Mouse (Mus musculus) gonadal fat pad, adult 2 months (tissue): ENCODE results near the gene Prcd. TPM values are rescaled to one million over a fixed set of nuclear protein-coding genes. Genes with fewer than 3 reads are reported as not detected.
"Not testable (repeated sequence)": the region's sequence is repeated elsewhere in the genome, so short reads cannot be mapped to it uniquely, and the experiment has no call there.

Experiments used
- DNase-seq: peaks from one replicate; pipeline ENCODE4 v3.0.0-alpha.2; 2012; ENCODE audit warnings: low read depth
- polyA plus RNA-seq: library from polyadenylated mRNA; depleted of rRNA; stranded (reverse); fragments of >200 nt; gene quantifications from 2 replicates; pipeline ENCODE4 v1.2.3, GENCODE M21; 2012; rRNA removed

The Prcd gene
- polyA plus RNA-seq: 1.7 and 1.9 TPM in 2 replicates

- DNase-seq: no peak
Observed at GRCm38 (mm10) chr11:116653234-116653633, at the start of gene Prcd. Prcd (plus strand) TSS chr11:116653534.

- no peak for DNase-seq
Observed at GRCm38 (mm10) chr11:116604097-116604496, 49.2 kb upstream of the Prcd start.

GRCm38 (mm10) chr11:116607717-116608116 is 45.6 kb upstream of the Prcd start:
- no peak for DNase-seq

- DNase-seq: no peak
Observed at GRCm38 (mm10) chr11:116609965-116610630, 43.2 kb upstream of the Prcd start.

DNA sequence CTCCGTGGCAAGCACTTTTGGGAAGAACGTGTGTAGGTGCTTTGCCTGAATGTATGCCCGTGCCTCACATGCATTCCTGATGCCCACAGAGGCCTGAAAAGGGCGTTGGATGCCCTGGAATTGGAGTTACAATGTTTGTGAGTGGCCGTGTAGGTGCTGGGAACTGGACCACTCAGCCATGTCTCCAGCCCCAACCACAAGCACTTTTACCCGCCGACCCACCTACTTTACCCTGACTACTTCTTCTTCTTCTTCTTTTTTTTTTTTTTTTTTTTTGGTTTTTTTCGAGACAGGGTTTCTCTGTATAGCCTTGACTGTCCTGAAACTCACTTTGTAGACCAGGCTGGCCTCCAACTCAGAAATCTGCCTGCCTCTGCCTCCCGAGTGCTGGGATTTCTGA is 42.2 kb upstream of the Prcd start:
- DNase-seq: not testable (repeated sequence)

DNA sequence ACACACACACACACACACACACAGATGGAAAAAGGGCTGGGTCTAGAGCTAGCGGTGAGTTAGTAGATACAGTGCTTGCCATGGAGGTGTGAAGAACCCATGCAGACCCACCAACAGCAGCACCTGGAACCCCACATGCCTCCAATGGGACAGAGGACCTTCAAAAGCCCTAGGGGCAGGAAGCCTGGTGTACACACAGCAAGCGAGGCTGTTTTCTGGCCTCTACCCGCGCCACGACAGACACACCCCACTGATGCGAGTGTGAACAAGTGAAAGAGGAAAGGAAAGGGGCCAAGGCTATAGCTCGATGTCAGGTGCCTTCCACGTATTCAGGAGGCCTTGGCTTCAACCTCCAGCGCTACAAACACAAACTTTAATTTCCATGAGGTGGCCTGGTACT is 41.5 kb upstream of the Prcd start:
- no peak for DNase-seq

- no peak for DNase-seq
Observed at GRCm38 (mm10) chr11:116612554-116612953, 40.8 kb upstream of the Prcd start.

DNA sequence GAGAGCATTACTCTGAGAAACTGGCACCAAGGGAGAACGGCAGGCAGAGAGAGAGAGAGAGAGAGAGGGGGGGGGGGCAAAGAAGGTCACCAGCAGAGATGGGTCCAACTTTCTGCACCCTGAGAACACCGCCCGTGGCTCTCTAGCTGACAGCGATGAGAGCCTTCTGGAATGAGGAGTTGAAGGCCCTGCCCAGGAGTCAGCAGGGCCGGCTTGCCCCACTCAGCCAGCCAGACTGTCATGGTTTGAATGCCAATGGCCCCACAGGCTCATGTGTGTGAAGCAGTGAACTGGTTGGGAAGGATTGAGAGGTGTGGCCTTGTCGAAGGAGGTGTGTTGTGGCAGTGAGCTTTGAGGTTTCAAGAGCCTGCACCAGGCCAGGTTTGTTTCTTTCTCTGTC is 40.1 kb upstream of the Prcd start:
- DNase-seq: no peak

DNA sequence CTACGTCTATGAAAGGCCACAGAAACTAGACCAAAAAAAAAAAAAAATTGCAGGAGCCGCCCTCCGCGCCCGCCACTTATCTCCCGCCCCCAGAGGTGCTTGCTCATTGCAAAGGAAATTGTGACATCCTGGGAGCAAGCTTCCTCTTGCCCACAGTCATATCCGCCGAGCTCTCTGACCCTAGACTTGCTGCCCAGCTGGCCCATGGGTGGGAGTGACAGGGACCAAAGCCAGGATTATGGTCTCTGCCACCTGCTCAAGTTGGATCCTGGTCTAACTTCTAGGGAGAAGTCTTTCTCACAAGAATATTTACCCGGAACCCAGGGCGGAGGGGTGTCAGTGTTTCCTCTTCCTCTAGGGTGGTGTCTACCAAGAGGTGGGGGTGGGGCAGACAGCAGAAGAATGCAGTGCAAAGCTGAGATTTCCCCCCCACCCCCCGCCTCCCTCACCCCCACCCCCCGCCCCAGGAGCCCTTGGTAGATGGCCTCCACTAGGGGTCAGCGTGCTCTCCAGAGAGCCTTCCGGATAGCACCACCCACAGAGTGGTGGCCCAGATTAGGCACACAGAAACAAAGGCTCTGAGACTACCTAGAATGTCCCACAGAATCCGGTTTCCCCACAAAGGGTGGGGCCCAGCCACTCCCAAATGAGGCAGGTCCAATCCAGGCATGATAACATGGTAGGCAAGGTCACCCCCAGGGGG is 37.4 kb upstream of the Prcd start:
- DNase-seq: no peak

GRCm38 (mm10) chr11:116616438-116617118 is 36.8 kb upstream of the Prcd start:
- no peak for DNase-seq

DNA sequence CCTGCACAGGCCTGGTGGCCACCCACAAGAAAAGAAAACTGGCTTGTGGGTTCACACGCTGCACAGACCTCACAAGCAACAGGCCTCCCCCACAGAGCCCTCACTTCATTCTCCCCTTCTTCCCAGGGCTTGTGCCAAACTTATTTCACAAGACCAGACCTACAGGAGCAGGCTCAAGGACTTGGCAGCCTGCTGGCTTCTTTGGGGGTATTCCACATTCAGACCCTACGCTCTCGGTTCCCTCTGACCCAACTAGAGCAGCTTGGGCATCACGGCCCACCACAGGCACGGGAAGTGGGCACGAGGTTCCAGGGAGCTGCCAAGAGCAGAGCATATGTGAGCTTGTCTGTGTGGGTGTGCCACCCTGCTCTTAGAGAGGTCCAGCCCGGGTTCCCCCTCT is 35.7 kb upstream of the Prcd start:
- DNase-seq: no peak

DNA sequence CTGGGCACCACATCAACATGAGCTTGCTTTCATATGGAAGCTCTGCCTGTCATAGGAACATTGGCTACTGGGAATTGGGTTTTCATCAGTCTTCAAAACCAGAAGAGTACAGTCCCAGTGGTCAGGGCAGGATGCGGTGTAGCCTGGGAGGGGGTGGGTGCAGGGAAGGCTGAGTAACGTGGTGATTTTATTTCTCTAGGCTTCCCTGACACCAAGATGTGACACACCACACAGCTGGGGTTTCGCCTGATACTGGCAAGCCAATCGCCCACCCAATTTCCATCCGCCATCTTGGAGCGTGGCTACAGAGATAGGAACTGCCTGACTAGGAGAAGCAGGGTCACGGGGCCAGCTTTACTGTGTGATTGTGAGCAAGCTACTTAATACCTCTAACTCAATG is 34.7 kb upstream of the Prcd start:
- no peak for DNase-seq

DNA sequence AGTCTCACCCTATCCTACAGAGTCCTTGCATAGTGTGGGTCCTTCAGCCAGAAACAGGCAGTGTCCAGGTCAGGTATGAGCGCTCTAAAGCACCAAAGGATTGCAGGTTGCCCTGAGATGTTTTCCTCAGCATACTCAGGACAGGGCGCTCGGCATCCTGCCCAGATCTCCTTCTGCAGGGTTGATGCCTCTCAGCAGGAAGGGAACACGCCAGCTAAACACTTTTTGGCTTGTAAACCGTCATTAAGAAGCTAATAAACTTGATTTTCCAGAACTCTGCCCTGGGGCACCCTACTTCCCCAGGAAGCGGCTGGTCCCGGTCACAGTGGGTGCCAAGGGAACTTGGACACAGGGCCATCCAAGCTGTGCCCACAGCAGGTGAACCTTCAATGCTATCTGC is 34.2 kb upstream of the Prcd start:
- DNase-seq: no peak

DNA sequence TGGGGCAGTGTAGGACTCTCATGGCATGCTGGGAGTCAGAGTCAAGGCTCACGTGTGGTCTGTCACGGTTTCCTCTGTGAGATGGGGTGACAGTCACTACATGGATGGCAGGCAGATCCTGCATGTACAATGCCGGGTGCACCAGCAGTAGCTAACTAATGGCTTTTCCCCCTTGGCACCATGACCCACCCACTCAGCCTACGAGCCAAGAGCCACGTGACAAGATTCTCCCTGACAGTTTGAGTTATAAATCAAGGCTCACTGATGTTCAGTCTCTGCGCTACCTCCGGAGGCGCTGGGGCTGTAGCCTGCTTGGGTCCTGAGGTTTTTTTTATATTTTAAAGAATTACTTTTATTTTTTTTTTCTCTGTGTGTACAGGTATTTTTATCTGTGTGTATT is 33.8 kb upstream of the Prcd start:
- DNase-seq: no peak

DNA sequence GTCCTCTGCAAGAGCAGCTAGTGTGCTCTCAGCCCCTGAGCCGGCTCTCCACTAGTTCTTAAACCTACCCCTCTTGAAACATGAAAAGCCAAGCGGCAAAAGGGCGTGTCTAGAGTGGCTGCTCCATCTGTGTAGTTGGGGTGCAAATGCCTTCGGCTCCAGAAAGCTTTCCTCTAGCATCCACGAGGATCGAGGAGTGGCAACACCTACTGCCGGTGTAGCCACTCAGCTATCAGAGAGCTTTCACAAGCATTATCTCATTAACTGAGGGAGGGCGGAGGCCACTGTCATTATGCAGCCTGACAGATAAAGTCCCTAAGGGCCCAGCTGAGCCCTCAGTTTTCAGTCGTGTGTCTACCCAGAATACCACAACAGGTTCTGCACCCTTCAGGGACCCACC is 33.3 kb upstream of the Prcd start:
- DNase-seq: no peak

- no peak for DNase-seq
Observed at GRCm38 (mm10) chr11:116620559-116621253, 32.6 kb upstream of the Prcd start.

DNA sequence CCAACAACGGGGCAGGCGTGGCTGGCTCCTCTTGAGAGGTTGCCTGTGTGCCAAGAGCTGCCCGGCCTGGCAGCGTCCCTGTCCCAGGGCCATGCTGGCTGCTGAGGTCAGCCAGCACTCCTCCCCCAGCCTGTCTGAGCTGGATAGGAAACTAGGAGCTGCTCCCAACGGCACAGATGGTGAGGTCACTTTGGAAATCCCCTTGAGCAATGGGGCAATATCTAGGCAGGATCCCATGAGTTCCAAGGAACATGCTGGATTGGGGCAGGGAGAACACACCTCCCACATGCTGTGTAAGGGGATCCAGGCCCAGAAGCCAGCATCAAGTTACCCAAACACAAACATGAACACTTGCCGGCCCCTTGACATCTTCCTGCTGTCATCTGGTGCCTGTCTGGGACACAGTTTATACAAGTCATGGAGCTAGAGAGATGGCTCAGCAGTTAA is 32.1 kb upstream of the Prcd start:
- peak; percentile 93 for DNase-seq

DNA sequence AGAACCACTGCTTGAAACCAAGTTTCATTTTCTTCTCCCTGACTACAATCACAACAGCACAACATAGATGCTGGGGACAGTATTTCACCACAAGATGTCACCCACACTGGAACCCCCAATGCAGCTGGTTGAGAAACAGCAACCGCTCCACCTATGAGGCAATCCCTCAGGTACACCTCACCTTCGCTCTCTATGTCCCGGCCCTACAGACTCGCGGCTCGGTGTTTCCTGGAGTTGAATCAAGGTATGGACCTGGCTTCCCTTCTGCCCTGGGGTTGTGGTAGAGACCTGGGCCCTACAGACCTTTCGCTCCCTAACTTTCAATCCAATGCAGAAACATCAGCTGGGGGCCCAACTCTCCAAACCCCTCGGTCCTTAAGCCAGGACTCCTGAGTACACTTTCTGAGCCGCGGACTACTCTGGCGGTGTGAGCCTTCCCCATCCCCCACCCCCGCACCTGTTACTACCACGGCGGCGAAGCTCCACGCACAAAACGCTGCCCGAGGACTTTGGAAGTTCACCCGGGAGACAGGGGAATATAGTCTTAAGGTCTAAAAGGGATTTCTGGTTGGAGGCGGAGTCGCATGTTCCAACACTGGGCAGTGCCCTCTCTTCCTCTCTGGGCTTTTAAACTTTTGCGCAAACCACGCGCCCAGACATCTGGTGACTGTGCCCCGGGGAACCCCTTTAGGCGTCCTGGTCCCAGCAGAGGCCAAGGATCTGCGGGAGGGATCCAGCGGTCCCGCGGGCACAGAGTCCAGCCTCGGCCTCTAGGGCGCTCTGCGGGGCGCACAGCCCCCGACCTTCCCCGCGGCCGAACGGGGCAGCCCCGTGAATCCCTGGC is 29.8 kb upstream of the Prcd start:
- no peak for DNase-seq

GRCm38 (mm10) chr11:116624131-116624832 is 29.1 kb upstream of the Prcd start:
- no peak for DNase-seq

DNA sequence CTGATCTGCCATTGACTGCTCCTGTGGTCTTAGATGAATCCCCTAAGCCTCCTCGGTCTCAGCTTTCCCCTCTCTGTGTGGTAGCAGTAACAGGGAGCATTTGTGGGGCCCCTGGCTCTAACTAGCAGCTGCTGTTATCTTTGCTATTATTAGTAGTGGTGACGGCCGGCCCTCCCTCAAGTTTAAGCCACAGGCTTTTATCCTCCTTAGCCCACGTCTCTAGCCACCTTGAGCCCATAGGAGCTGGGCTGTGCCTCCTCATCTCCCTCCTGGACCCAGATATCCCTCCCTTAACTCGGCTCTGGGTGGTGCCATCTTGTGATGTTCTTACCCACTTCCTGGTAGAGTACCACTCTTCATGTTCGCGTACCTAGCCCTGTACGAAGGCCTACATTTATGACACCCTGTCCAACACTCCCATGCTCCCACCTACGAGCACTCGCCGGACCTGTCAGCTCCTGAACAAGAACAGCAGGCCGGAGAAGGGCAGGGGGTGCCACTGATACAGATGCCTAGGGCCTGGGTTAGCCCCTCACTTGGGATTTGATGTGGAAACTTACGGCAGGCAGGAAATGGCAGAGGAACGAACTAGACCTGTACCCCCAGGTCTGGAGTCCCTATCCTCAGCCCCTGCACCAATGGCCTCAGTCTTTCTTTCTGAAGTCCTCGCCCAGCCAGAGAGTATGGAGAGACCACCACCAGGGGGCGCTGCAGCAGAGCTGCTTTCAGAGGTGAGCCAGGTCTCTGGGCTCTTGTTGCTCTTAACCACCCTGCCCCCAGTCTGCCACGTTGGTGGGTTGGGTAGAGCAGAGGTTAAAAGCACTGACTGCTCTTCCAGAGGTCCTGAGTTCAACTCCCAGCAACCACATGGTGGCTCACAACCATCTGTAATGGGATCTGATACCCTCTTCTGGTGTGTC is 28.0 kb upstream of the Prcd start:
- DNase-seq: no peak
